Mouse (Mus musculus) G1E (cell line): Measurements from ENCODE around the gene Man1a. TPM values are rescaled to one million over a fixed set of nuclear protein-coding genes. Genes with fewer than 3 reads are reported as not detected.

ENCODE experiments used
- ATAC-seq: 2 replicates; pipeline ENCODE4 v1.8.0; 2016; ENCODE audit warnings: mild to moderate bottlenecking; ENCODE audit not compliant: insufficient number of reproducible peaks, poor library complexity, low FRiP score, severe bottlenecking; ENCODE audit errors: extremely low read depth
- DNase-seq: peaks from one replicate; pipeline ENCODE4 v3.0.0; 2012; ENCODE audit warnings: low spot score
- H3K27me3 ChIP-seq: 2 replicates; pipeline ENCODE4 v1.6.1; 2012; ENCODE audit warnings: mild to moderate bottlenecking, low read length, inconsistent platforms; ENCODE audit not compliant: insufficient read depth
- H3K36me3 ChIP-seq: replicated peaks from 2 replicates; pipeline ENCODE3; 2012; ENCODE audit warnings: mild to moderate bottlenecking, inconsistent platforms
- H3K4me1 ChIP-seq: 2 replicates; pipeline ENCODE4 v1.6.1; 2012; ENCODE audit warnings: low read depth, low read length, inconsistent platforms, mixed read lengths; ENCODE audit not compliant: insufficient read depth
- H3K4me3 ChIP-seq: 2 replicates; pipeline ENCODE4 v1.5.1; 2012; ENCODE audit warnings: low read depth, mild to moderate bottlenecking, inconsistent platforms, low read length, moderate library complexity, mixed read lengths
- H3K9me3 ChIP-seq: replicated peaks from 2 replicates; pipeline ENCODE4 v1.6.1; 2012; ENCODE audit warnings: inconsistent platforms
- CTCF ChIP-seq: IDR thresholded peaks from 2 replicates; pipeline ENCODE4 v1.5.1; 2012; ENCODE audit warnings: low read depth, low read length, inconsistent platforms, mixed read lengths
- GATA1 ChIP-seq: IDR thresholded peaks from 2 replicates; pipeline ENCODE4 v1.6.1; 2012; ENCODE audit warnings: borderline replicate concordance, low read length, inconsistent platforms, mixed read lengths
- GATA2 ChIP-seq: IDR thresholded peaks from 2 replicates; pipeline ENCODE4 v1.6.1; 2012; ENCODE audit warnings: low read depth, low read length, inconsistent platforms, borderline replicate concordance
- POLR2AphosphoS5 ChIP-seq: IDR thresholded peaks from 2 replicates; pipeline ENCODE4 v1.6.1; 2012; ENCODE audit warnings: low read depth, low read length, inconsistent platforms; ENCODE audit not compliant: insufficient replicate concordance
- TAL1 ChIP-seq: conservative IDR thresholded peaks from 2 replicates; pipeline ENCODE4 v1.6.1; 2012; ENCODE audit warnings: low read depth, low read length, inconsistent platforms, mixed read lengths
- polyA plus RNA-seq: library from polyadenylated mRNA; stranded (reverse); fragments of >175 nt; gene quantifications from 2 replicates; pipeline ENCODE4 v1.2.3, GENCODE M21; 2012
- total RNA-seq, 2 experiments: library from RNA; stranded (forward) in 1 of 2; stranded (reverse) in 1 of 2; fragments of 200-1000 nt in 1 of 2; fragments of >200 nt in 1 of 2; fragmentation: Nextera tagmentation in 1 of 2; gene quantifications; 2 replicates each; pipeline ENCODE4 v1.2.3; 2014 to 2017

Man1a gene
- total and polyA plus RNA-seq, 3 experiments, result 0.03 to 6.6 (median 0.05) TPM

- TF ChIP-seq GATA1 (no peak), CTCF (no peak), TAL1 (no peak), POLR2AphosphoS5 (no peak), GATA2 (no peak)
- ATAC-seq, result no peak
- H3K36me3 ChIP-seq, result no peaks in the 10 kb centered on the region
- no peak for DNase-seq
- H3K4me1 ChIP-seq, result no peaks in the 10 kb centered on the region
- H3K27me3 ChIP-seq, result no peaks in the 10 kb centered on the region
- H3K9me3 ChIP-seq, result no peaks in the 10 kb centered on the region
- H3K4me3 ChIP-seq, result no peak overlapping the region
These were observed 27.3 kb upstream of the Man1a start for GRCm38 (mm10) chr10:54103671-54104070.

GRCm38 (mm10) chr10:54092081-54092480 is 15.7 kb upstream of the Man1a start:
- TF ChIP-seq POLR2AphosphoS5 (no peak), CTCF (no peak), GATA1 (no peak), GATA2 (no peak), TAL1 (no peak)
- H3K27me3 ChIP-seq, result no peaks in the 10 kb centered on the region
- no peaks in the 10 kb centered on the region for H3K9me3 ChIP-seq

GRCm38 (mm10) chr10:54089923-54090322 is 13.5 kb upstream of the Man1a start:
- Histone ChIP-seq H3K4me1 (no peaks in the 10 kb centered on the region), H3K27me3 (no peaks in the 10 kb centered on the region), H3K4me3 (no peak overlapping the region), H3K36me3 (no peaks in the 10 kb centered on the region), H3K9me3 (no peaks in the 10 kb centered on the region)
- no peak for TF ChIP-seq GATA1
- no peak for TF ChIP-seq GATA2
- TF ChIP-seq POLR2AphosphoS5, result no peak
- no peak for TF ChIP-seq TAL1
- TF ChIP-seq CTCF, result no peak
- no peak for DNase-seq
- no peak for ATAC-seq

More at GRCm38 (mm10) chr10:54092081-54092480, 15.7 kb upstream of the Man1a start:
- H3K4me3 ChIP-seq, result no peak overlapping the region
- DNase-seq (no peak), ATAC-seq (no peak)
- no peaks in the 10 kb centered on the region for H3K4me1 ChIP-seq
- H3K36me3 ChIP-seq, result no peaks in the 10 kb centered on the region

GRCm38 (mm10) chr10:54087346-54087745 is 10.9 kb upstream of the Man1a start:
- ATAC-seq (no peak), DNase-seq (no peak)
- Histone ChIP-seq H3K4me3 (no peak overlapping the region), H3K27me3 (no peaks in the 10 kb centered on the region), H3K36me3 (no peaks in the 10 kb centered on the region), H3K9me3 (no peaks in the 10 kb centered on the region), H3K4me1 (no peaks in the 10 kb centered on the region)
- TF ChIP-seq GATA2 (no peak), CTCF (no peak), TAL1 (no peak), POLR2AphosphoS5 (no peak), GATA1 (no peak)

GRCm38 (mm10) chr10:54085073-54085472 is 8.7 kb upstream of the Man1a start:
- no peak for DNase-seq
- Histone ChIP-seq H3K36me3 (no peaks in the 10 kb centered on the region), H3K4me1 (no peaks in the 10 kb centered on the region), H3K4me3 (no peak overlapping the region), H3K27me3 (no peaks in the 10 kb centered on the region), H3K9me3 (no peaks in the 10 kb centered on the region)
- TF ChIP-seq GATA2 (no peak), GATA1 (no peak), POLR2AphosphoS5 (no peak), CTCF (no peak)
- no peak for ATAC-seq

- H3K9me3 ChIP-seq, result peaks cover 19% of the 10 kb centered on the region
- ATAC-seq, result no peak
- H3K36me3 ChIP-seq, result no peaks in the 10 kb centered on the region
- DNase-seq, result no peak
- TF ChIP-seq GATA1, result no peak
- no peak for TF ChIP-seq POLR2AphosphoS5
- no peak for TF ChIP-seq CTCF
- TF ChIP-seq TAL1, result no peak
- TF ChIP-seq GATA2, result no peak
- H3K4me1 ChIP-seq, result no peaks in the 10 kb centered on the region
- no peak overlapping the region for H3K4me3 ChIP-seq
- H3K27me3 ChIP-seq, result no peaks in the 10 kb centered on the region
These were observed 596 bp upstream of the Man1a start for GRCm38 (mm10) chr10:54077005-54077404.

GRCm38 (mm10) chr10:54075441-54076010 is 883 bp downstream of the Man1a start:
- Histone ChIP-seq H3K36me3 (no peaks in the 10 kb centered on the region), H3K4me1 (no peaks in the 10 kb centered on the region), H3K4me3 (no peak overlapping the region), H3K9me3 (peaks cover 19% of the 10 kb centered on the region), H3K27me3 (no peaks in the 10 kb centered on the region)
- DNase-seq (no peak), ATAC-seq (no peak)
- TF ChIP-seq POLR2AphosphoS5 (no peak), TAL1 (no peak), GATA2 (no peak), CTCF (no peak), GATA1 (no peak)
